Mouse (Mus musculus): Measurements from ENCODE around the gene Prcp.
"Not testable (repeated sequence)": the region's sequence is repeated elsewhere in the genome, so short reads cannot be mapped to it uniquely, and the experiment has no call there.

Gene Prcp

GRCm38 (mm10) chr7:92890618-92891230 lies 16.5 kb downstream of the Prcp start:
- no peak for DNase-seq (ENCODE audit: low spot score)

GRCm38 (mm10) chr7:92893478-92893877 lies 19.2 kb downstream of the Prcp start:
- no peak for DNase-seq (ENCODE audit: low spot score)

- no peak for DNase-seq (ENCODE audit: low spot score)
These were observed 21.8 kb downstream of the Prcp start for GRCm38 (mm10) chr7:92896036-92896435.

- DNase-seq (ENCODE audit: low spot score), result no peak
These were observed 22.8 kb downstream of the Prcp start for GRCm38 (mm10) chr7:92897021-92897420.

GRCm38 (mm10) chr7:92903360-92904038 lies 29.2 kb downstream of the Prcp start:
- DNase-seq (ENCODE audit: low spot score), result peak; percentile 73

DNA sequence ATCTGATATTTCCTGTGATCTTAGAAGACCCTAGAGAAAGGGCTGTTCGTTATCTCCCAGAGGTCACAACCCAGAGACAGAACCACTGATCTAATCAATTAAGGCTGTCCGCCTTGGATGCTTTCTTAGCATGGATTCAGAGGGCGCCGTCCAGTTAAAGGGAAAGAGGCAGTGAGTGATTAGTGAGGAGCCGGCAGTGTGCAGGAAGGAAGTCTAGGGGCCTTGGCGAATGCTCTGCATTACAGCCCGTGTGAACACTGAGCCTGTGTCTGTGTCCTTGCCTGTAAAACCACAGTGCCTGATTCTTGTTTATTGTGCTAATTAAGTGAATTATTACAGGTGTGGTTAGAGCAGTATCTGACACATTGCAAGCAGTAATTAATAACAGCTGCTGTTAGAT lies 30.0 kb downstream of the Prcp start:
- not testable (repeated sequence) for DNase-seq (ENCODE audit: low spot score)

- DNase-seq (ENCODE audit: low spot score), result no peak
These were observed 46.0 kb downstream of the Prcp start for GRCm38 (mm10) chr7:92920172-92920856.

GRCm38 (mm10) chr7:92920857-92921172 lies 46.5 kb downstream of the Prcp start:
- no peak for DNase-seq (ENCODE audit: low spot score)

DNA sequence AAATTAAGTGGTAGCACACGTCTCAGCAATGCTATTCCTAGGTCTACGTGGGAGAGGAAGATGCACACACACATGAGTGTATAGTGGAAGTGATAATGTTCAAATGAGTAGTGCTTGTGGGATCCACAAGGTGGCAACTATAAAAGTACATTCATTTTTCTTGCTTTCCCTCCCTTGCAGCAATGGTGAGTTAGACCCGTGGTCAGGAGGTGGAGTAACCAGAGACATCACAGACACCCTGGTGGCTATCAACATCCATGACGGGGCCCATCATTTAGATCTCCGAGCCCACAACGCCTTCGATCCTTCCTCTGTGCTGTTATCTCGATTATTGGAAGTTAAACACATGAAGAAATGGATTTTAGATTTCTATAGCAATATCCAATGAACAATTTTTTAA lies 58.5 kb downstream of the Prcp start:
- no peak for DNase-seq (ENCODE audit: low spot score)

DNA sequence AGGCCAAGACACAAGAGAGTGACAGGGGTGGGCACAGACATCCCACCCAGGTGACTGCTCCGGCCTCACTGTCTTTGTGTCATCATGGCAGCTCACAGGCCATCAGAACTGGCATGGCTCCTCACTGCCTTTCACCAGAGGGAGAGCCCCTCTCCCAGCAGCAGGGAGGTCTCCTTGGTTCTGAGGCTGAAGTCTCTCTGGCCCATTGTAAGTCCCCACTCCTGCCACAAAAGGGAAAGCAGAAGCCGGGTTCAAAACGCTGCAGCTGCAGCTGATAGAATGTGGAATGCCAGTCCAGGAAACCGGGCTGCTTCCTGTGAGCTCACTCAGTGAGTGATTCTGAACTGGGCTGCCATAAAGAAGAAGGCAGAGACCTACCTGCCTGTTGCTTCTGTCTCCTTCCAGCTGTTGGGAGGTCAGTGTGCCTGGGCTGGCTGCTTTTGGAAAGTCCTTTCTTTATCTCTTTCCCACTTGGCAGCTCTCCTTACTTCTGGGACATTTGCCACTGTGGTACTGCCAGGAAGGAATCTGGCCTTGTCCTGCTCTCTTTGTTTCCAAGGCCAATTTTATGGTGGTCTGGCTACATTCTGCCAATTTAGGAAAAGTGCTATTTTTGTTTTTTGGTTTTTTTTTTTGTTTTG lies 59.2 kb downstream of the Prcp start:
- peak; percentile 12 for DNase-seq (ENCODE audit: low spot score)

GRCm38 (mm10) chr7:92936747-92937146 lies 62.5 kb downstream of the Prcp start:
- DNase-seq (ENCODE audit: low spot score), result no peak

DNA sequence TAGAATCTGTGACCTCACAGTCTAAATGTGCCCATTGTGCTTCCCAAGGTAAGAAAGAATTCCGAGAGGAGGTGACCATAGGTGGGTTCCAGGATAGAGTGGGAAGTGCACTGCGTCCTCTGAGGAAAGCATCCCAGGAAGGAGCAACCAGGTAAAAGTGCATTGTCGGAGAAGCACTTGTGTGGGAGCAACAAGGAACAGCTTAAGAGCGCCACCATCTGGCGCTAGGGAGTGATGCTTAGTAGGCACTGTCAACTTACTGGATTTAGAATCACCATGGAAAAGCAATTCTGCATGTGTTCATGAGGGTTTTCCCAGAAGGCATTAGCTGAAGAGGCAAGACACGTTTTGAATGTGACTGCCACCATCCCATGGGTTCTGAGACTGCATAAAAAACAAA lies 63.7 kb downstream of the Prcp start:
- peak; percentile 3 for DNase-seq (ENCODE audit: low spot score)

GRCm38 (mm10) chr7:92939776-92940175 lies 65.5 kb downstream of the Prcp start:
- no peak for DNase-seq (ENCODE audit: low spot score)

GRCm38 (mm10) chr7:92950775-92951174 lies 76.5 kb downstream of the Prcp start:
- peak; percentile 28 for DNase-seq (ENCODE audit: low spot score)

GRCm38 (mm10) chr7:92952210-92952609 lies 77.9 kb downstream of the Prcp start:
- DNase-seq (ENCODE audit: low spot score), result no peak

DNA sequence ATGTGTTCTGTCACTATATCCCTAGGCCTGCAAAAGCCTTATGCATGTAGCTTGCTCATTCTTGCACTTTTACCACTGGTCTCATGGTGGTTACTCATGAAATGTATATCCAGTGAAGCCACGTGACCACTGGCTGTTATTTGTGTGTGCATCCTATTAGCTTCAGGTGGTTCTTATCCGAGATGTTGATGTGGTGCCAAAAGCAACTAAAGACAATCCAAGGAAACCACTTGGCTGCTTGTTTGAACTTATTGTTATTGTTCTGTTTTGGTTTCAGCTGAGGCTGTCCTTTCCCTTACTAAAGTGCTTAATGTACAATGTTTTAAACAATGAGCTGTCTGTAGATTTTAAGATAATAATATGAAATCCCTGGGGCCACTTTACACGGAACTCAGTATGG lies 85.5 kb downstream of the Prcp start:
- no peak for DNase-seq (ENCODE audit: low spot score)

DNA sequence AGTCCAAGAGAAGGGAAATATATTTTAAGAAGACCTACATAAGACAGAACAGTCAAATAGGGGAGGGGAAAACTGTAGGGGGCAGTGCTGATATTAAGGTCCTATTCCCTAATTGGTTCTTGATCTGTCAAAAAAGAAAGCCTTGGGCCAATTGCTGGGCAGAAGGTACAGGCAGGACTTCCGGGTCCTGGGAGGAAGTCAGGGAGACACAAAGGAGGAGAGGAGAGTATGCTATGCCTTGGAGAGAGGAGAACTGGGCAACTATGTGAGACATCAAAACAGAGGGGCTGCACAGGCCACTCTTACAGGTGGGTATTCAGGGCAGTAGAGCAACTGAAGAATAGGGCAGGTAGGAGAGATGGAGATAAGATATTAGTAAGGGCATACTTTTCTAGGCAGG lies 87.6 kb downstream of the Prcp start:
- no peak for DNase-seq (ENCODE audit: low spot score)

DNA sequence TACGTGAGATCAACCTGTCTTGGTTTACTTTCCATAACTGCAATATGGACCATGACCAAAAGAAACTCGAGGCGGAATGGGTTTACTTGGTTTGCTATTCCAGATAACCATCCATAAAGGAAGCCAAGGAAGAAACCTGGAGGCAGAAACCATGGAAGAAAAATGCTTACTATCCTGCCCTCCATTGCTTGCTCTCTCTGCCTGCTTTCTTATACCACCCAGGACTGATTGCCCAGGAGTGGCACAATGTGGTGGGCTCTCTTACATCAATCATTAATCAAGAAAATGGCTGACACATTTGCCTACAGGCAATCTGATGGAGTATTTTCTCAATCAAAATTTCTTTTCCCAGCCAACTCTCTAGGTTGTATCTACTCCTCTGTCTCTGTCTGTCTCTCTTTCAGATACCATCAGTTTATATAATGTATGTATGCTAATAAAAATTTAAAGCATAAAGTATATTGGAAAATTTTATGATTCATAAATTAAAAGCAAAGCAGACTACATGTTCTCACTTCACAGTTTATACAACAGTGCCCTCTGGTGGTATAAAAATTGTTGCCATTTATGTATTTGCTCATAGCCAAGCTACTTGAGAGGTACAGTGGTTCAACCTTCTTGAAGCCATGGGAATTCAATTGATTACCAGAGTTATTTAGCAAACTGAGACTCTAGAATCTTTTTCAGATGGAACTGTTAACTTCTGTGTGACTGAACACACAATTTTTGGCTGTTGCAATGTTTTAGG lies 90.7 kb downstream of the Prcp start:
- peak; percentile 67 for DNase-seq (ENCODE audit: low spot score)

DNA sequence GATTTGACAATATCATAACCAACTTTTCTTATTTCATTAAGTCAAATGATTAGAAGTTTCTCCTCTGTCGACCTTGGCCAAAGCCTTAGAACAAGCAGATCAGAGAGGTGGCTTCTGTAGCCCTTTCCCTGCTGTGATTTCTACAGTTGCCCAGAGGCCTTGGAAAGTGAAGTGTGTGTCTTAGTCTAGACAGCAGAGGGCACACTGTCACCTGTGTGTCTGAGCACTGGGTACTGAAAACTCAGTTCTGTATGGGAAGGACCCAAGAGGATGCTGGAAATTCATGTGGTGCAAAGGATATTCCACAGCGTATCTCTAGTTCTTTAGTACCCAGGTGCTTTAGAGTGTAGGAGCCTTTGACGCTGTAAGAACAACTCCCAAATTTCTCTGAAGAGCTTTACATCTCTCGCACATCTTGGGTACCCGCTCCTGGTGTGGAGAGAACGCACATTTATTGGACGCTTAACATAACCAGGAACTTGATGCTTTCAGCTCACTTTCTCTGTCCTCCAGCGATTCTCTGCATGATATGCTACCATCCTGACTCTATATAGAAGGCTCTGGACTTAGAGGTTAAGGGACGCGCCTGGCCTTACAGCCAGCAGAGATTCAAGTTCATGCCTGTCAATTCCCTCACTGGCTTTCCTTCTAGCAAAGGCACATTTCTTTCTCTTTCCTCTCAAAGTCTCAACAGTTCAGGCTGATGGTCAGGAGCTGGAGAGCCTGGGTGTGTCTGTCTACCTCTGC lies 93.3 kb downstream of the Prcp start:
- DNase-seq (ENCODE audit: low spot score), result no peak

GRCm38 (mm10) chr7:92977429-92977828 lies 103.2 kb downstream of the Prcp start:
- DNase-seq (ENCODE audit: low spot score), result no peak

DNA sequence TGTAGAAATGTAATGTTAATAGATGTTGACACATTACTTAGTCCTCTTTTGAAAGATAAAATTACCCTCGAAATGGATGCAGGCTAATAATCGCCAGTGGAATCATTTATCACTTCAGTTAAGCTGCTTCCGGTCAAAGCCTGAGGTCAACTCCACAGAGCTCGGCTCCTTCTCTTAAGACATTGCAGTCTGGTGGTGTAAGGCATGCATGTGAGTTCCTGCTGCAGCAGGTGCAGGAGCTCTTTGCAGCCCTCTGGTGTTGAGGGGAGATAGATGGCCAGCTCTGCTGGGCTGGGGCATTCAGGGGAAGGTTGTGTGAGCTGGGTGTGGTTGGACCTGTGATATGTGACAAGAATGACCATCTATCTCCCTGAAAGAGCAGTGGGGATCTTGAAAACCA lies 104.0 kb downstream of the Prcp start:
- DNase-seq (ENCODE audit: low spot score), result no peak

DNA sequence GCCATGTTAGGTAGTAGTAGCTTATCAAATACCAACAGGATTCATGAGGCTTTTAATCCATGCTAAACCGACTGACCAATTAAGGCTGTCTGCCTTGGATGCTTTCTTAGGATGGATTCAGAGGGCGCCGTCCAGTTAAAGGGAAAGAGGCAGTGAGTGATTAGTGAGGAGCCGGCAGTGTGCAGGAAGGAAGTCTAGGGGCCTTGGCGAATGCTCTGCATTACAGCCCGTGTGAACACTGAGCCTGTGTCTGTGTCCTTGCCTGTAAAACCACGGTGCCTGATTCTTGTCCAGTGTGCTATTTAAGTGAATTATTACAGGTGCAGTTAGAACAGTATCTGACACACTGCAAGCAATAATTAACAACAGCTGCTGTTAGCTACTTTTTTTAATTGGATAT lies 104.5 kb downstream of the Prcp start:
- DNase-seq (ENCODE audit: low spot score), result not testable (repeated sequence)
